Mouse (Mus musculus): ENCODE results near the gene Snapc4. TPM values are rescaled to one million over a fixed set of nuclear protein-coding genes. Genes with fewer than 3 reads are reported as not detected.

Gene Snapc4
- polyA plus RNA-seq, 1 experiment from 2014 or later: 29.4 TPM

DNA sequence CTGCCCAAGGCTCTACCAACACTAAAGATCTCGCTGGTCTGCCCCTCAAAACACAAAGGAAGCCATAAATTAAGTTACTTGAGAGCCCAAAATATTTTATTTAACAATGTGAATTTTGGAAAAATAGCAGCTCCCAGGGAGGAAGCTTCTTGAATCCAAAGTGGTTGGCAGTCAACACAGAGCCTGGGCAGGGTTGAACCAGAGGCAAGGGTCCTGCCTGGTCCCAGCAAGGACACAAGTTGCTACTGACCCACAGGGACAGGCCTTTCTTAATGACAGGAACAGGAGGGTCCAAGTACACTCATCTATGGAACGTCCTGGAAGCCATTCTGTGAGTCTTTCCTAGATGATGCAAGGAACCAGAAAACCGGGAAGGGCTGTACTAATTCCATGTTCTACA lies 28.9 kb upstream of the Snapc4 start:
- ATAC-seq (ENCODE audit: insufficient number of reproducible peaks, insufficient read depth, low FRiP score, low read depth): 0 out of 2 replicates have a peak, but pooled peaks have one; percentile 12

DNA sequence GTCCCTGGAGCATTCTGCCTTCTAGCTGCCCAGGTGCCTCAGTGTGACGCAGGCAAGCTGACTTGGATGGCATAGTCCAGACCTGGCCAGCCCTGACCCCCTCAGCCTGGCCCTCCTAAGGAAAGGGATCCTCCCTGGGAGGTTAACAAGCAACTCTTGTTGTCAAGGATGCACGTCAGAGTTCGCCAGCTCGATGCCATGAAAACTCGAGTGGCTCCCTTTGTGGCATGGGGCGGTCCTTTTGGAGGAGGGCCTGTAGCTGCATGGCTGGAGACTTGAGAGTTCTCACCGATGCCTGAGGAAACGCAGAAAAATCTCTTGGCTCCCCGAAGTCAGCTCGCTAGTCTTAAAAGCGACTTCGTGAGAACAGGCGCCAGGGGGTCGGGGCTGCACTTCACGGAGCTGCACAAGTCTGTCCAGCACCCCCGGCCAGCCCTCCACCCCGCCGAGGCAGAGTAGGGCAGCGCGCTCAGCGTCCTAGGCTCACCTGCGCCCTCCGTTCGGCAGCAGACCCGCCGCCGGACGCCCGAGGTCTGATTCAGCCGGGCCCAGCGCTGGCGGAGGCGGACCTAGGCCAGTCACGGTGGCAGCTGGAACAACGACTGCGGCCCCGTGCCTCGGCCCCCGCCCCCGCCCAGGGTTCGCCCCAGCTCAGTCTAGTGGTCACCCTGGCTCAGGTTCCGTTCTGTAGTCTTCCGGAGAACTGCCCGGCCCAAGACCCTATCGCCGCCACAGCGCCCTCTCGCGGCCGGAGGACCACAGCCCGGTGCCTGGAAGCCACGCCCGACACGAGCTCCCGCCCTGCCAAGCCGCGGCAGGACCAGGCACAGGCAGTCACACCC lies 28.3 kb upstream of the Snapc4 start, which contains the start of gene Inpp5e:
Gene Inpp5e (minus strand): TSS at position 689 of the 842 bp plus-strand sequence.
- H3K9ac ChIP-seq (replicated peaks; ENCODE audit: low read depth, low read length): peak within 1 kb of the TSS; percentile 82
- peak; percentile 95 for ATAC-seq (ENCODE audit: insufficient number of reproducible peaks, insufficient read depth, low FRiP score, low read depth)
- peaks cover 15% of the 10 kb centered on the region for H3K4me1 ChIP-seq (ENCODE audit: control insufficient read depth, insufficient read depth, low read length)
- WGBS: under 1% methylated on average over 57 of the region's 57 CpGs
- H3K36me3 ChIP-seq (ENCODE audit: control insufficient read depth, insufficient read depth, low read length): peaks cover 18% of the 10 kb centered on the region
- H3K27ac ChIP-seq (ENCODE audit: low read length): peak within 1 kb of the TSS; percentile 71; the same call in 1 of the 2 replicates
- H3K4me3 ChIP-seq (ENCODE audit: low read depth, low read length): peak within 1 kb of the TSS; percentile 94
- no peaks in the 10 kb centered on the region for H3K9me3 ChIP-seq (ENCODE audit: control insufficient read depth, low read depth, low read length)
- H3K4me2 ChIP-seq (replicated peaks; ENCODE audit: low read depth, low read length): peak within 1 kb of the TSS; percentile 93
- no peaks in the 10 kb centered on the region for H3K27me3 ChIP-seq (ENCODE audit: control insufficient read depth, insufficient read depth, low read length)

More for the DNA sequence above, 28.9 kb upstream of the Snapc4 start:
- WGBS: 61% methylated on average over 3 of the region's 3 CpGs
- no peak overlapping the region for H3K4me2 ChIP-seq (replicated peaks; ENCODE audit: low read depth, low read length)
- no peak overlapping the region for H3K4me3 ChIP-seq (ENCODE audit: low read depth, low read length)
- H3K27ac ChIP-seq (ENCODE audit: low read length): no peak overlapping the region; the same call in 1 of the 2 replicates
- H3K36me3 ChIP-seq (ENCODE audit: control insufficient read depth, insufficient read depth, low read length): peaks cover 24% of the 10 kb centered on the region
- no peaks in the 10 kb centered on the region for H3K27me3 ChIP-seq (ENCODE audit: control insufficient read depth, insufficient read depth, low read length)
- peaks cover 15% of the 10 kb centered on the region for H3K4me1 ChIP-seq (ENCODE audit: control insufficient read depth, insufficient read depth, low read length)
- no peak overlapping the region for H3K9ac ChIP-seq (replicated peaks; ENCODE audit: low read depth, low read length)
- H3K9me3 ChIP-seq (ENCODE audit: control insufficient read depth, low read depth, low read length): no peaks in the 10 kb centered on the region

GRCm38 (mm10) chr2:26403306-26403705 lies 22.9 kb upstream of the Snapc4 start:
- Histone ChIP-seq H3K4me1 (ENCODE audit: control insufficient read depth, insufficient read depth, low read length) (peaks cover 13% of the 10 kb centered on the region), H3K9ac (replicated peaks; ENCODE audit: low read depth, low read length) (no peak overlapping the region), H3K36me3 (ENCODE audit: control insufficient read depth, insufficient read depth, low read length) (peaks cover 38% of the 10 kb centered on the region), H3K9me3 (ENCODE audit: control insufficient read depth, low read depth, low read length) (no peaks in the 10 kb centered on the region), H3K27me3 (ENCODE audit: control insufficient read depth, insufficient read depth, low read length) (no peaks in the 10 kb centered on the region), H3K27ac (ENCODE audit: low read length) (no peak overlapping the region), H3K4me3 (ENCODE audit: low read depth, low read length) (no peak overlapping the region), H3K4me2 (replicated peaks; ENCODE audit: low read depth, low read length) (no peak overlapping the region)
- ATAC-seq (ENCODE audit: insufficient number of reproducible peaks, insufficient read depth, low FRiP score, low read depth): no peak
- 68% methylated on average over 8 of the region's 8 CpGs for WGBS

GRCm38 (mm10) chr2:26402265-26402664 lies 21.8 kb upstream of the Snapc4 start:
- Histone ChIP-seq H3K4me1 (ENCODE audit: control insufficient read depth, insufficient read depth, low read length) (peaks cover 3% of the 10 kb centered on the region; the same call in 1 of the 2 replicates), H3K4me2 (replicated peaks; ENCODE audit: low read depth, low read length) (no peak overlapping the region), H3K27ac (ENCODE audit: low read length) (no peak overlapping the region), H3K9me3 (ENCODE audit: control insufficient read depth, low read depth, low read length) (no peaks in the 10 kb centered on the region), H3K27me3 (ENCODE audit: control insufficient read depth, insufficient read depth, low read length) (no peaks in the 10 kb centered on the region), H3K9ac (replicated peaks; ENCODE audit: low read depth, low read length) (no peak overlapping the region), H3K36me3 (ENCODE audit: control insufficient read depth, insufficient read depth, low read length) (peaks cover 45% of the 10 kb centered on the region), H3K4me3 (ENCODE audit: low read depth, low read length) (no peak overlapping the region)
- ATAC-seq (ENCODE audit: insufficient number of reproducible peaks, insufficient read depth, low FRiP score, low read depth): no peak
- WGBS: 89% methylated on average over 1 of the region's 1 CpGs

DNA sequence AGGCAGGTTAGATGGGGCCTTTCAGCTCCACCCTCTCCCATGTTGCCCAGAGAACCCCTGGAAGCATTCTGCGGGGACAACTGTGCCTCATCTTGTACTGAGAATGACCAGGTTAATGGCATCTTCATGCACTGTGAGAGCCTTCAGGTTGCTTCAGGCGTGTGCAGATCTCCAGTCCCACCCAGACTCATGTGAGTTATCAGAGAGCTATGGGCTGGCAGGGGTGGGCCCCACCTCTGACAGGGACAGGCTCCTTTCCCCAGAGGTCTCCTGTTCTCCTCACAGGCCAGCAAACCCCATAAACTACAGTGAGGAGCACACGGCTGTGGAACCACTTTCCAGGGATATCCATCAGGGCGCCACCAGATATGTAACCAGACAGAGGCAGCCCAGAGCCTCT lies 20.6 kb upstream of the Snapc4 start:
- Histone ChIP-seq H3K9me3 (ENCODE audit: control insufficient read depth, low read depth, low read length) (no peaks in the 10 kb centered on the region), H3K27ac (ENCODE audit: low read length) (no peak overlapping the region), H3K27me3 (ENCODE audit: control insufficient read depth, insufficient read depth, low read length) (no peaks in the 10 kb centered on the region), H3K4me3 (ENCODE audit: low read depth, low read length) (no peak overlapping the region), H3K9ac (replicated peaks; ENCODE audit: low read depth, low read length) (no peak overlapping the region), H3K4me2 (replicated peaks; ENCODE audit: low read depth, low read length) (no peak overlapping the region), H3K36me3 (ENCODE audit: control insufficient read depth, insufficient read depth, low read length) (peaks cover 56% of the 10 kb centered on the region), H3K4me1 (ENCODE audit: control insufficient read depth, insufficient read depth, low read length) (no peaks in the 10 kb centered on the region)
- no peak for ATAC-seq (ENCODE audit: insufficient number of reproducible peaks, insufficient read depth, low FRiP score, low read depth)
- WGBS: 81% methylated on average over 4 of the region's 4 CpGs

GRCm38 (mm10) chr2:26400296-26400695 lies 19.8 kb upstream of the Snapc4 start:
- no peaks in the 10 kb centered on the region for H3K9me3 ChIP-seq (ENCODE audit: control insufficient read depth, low read depth, low read length)
- H3K4me3 ChIP-seq (ENCODE audit: low read depth, low read length): no peak overlapping the region
- H3K9ac ChIP-seq (replicated peaks; ENCODE audit: low read depth, low read length): no peak overlapping the region
- H3K27ac ChIP-seq (ENCODE audit: low read length): no peak overlapping the region
- peaks cover 64% of the 10 kb centered on the region for H3K36me3 ChIP-seq (ENCODE audit: control insufficient read depth, insufficient read depth, low read length)
- no peak for ATAC-seq (ENCODE audit: insufficient number of reproducible peaks, insufficient read depth, low FRiP score, low read depth)
- H3K4me2 ChIP-seq (replicated peaks; ENCODE audit: low read depth, low read length): no peak overlapping the region
- 85% methylated on average over 5 of the region's 5 CpGs for WGBS
- no peaks in the 10 kb centered on the region for H3K27me3 ChIP-seq (ENCODE audit: control insufficient read depth, insufficient read depth, low read length)
- H3K4me1 ChIP-seq (ENCODE audit: control insufficient read depth, insufficient read depth, low read length): no peaks in the 10 kb centered on the region

- Histone ChIP-seq H3K4me2 (replicated peaks; ENCODE audit: low read depth, low read length) (no peak overlapping the region), H3K4me3 (ENCODE audit: low read depth, low read length) (no peak overlapping the region), H3K27ac (ENCODE audit: low read length) (no peak overlapping the region), H3K27me3 (ENCODE audit: control insufficient read depth, insufficient read depth, low read length) (no peaks in the 10 kb centered on the region), H3K36me3 (ENCODE audit: control insufficient read depth, insufficient read depth, low read length) (peaks cover 70% of the 10 kb centered on the region), H3K4me1 (ENCODE audit: control insufficient read depth, insufficient read depth, low read length) (no peaks in the 10 kb centered on the region), H3K9me3 (ENCODE audit: control insufficient read depth, low read depth, low read length) (no peaks in the 10 kb centered on the region), H3K9ac (replicated peaks; ENCODE audit: low read depth, low read length) (no peak overlapping the region)
- 81% methylated on average over 5 of the region's 5 CpGs for WGBS
- ATAC-seq (ENCODE audit: insufficient number of reproducible peaks, insufficient read depth, low FRiP score, low read depth): no peak
Observed at GRCm38 (mm10) chr2:26399647-26400046, 19.2 kb upstream of the Snapc4 start.

DNA sequence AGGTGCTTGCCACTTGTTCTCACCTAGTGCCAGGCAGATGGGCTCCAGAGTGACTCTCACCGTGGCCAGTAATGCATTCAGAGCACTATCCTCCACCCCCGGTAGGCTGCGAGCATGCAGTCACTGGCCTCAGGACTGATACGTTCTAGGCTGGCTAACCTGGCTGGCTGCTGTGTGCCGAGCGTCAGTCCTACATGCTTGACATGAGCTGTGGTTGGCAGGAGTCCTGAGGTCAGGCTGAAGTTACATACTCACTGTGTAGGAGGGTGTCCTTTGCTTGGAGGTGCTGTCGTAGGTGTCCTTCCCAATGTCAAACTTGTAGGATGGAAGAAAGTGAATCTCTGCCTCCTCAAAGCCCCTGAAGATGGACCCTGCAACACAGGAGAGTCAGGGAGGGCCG lies 18.5 kb upstream of the Snapc4 start:
- 88% methylated on average over 8 of the region's 8 CpGs for WGBS
- Histone ChIP-seq H3K4me2 (replicated peaks; ENCODE audit: low read depth, low read length) (no peak overlapping the region), H3K27ac (ENCODE audit: low read length) (no peak overlapping the region), H3K27me3 (ENCODE audit: control insufficient read depth, insufficient read depth, low read length) (no peaks in the 10 kb centered on the region), H3K9ac (replicated peaks; ENCODE audit: low read depth, low read length) (no peak overlapping the region), H3K36me3 (ENCODE audit: control insufficient read depth, insufficient read depth, low read length) (peaks cover 77% of the 10 kb centered on the region), H3K4me3 (ENCODE audit: low read depth, low read length) (no peak overlapping the region), H3K4me1 (ENCODE audit: control insufficient read depth, insufficient read depth, low read length) (no peaks in the 10 kb centered on the region), H3K9me3 (ENCODE audit: control insufficient read depth, low read depth, low read length) (no peaks in the 10 kb centered on the region)
- no peak for ATAC-seq (ENCODE audit: insufficient number of reproducible peaks, insufficient read depth, low FRiP score, low read depth)

All from stomach, embryonic 14.5 days (tissue).